Mouse (Mus musculus) neutrophil, adult 83 days (primary cell): ENCODE data around the gene Eno3. TPM values are rescaled to one million over a fixed set of nuclear protein-coding genes. Genes with fewer than 3 reads are reported as not detected.

Experiments
- total RNA-seq, 2 experiments: library from RNA; stranded (reverse); gene quantifications; one replicate each; pipeline ENCODE4 v1.2.4; 2023

Eno3 gene
- 10 to 100 TPM in 1 of 2 experiments, 1 to 10 TPM in 1; 6.5 to 12.5 TPM for total RNA-seq

GRCm38 (mm10) chr11:70656964-70657363 is at the start of gene Eno3:
TSS of gene Eno3 (plus strand) at chr11:70657202.

DNA sequence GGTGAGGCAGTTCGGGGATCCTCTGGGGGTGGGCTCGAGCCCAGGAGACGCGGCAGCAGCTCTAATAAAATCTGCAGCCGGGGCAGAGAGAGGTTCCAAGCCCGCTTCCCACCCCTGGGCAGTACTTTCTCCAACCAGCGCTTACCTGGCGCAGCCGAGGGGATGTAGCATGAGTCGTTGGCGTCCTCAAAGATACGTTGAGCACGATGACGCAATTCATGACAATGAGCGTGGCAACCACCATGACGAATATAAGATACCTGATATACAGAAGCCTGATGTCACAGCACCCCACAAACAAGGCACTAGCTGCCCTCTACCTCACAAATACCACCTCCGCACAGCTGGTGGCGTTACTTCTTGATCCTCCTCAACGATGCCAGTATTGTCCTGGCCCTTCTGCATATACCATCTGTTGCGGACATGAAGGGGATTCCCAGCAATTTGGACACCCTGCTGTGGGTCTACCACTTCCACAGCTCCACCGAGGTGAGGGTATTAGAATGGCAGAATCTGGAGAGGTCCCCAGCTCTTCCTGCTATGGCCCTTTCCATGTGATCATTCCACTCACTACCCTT is 41.4 kb upstream of the Eno3 start, which contains the start of gene 4930544D05Rik:
TSS of gene 4930544D05Rik (plus strand) at position 333 of the 578 bp plus-strand sequence.

DNA sequence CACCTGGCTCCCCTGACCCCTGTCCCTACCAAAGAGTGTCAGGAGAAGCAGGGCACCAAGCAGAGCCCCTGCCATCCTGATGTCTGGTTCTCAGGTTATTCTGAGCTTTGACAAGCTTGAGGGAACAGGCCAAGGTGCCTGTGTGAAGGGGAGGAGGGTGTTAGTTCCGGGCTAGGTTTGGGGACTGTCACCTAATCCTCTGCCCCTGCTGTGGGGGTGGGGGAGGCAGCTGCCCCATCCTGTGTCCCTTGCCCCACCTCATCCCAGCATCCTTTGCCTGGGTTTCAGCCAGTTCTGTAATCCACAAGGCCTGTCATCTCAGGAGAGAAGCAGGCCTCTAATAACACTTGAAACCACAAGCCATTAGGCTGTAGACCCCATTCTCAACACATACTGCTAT is 37.9 kb upstream of the Eno3 start, which contains the start of gene Chrne:
TSS of gene Chrne (minus strand) at position 116 of the 400 bp plus-strand sequence.

GRCm38 (mm10) chr11:70638714-70639278 is 18.2 kb upstream of the Eno3 start, which contains the start of gene Gp1ba:
TSS of gene Gp1ba (plus strand) at chr11:70639122.

GRCm38 (mm10) chr11:70646691-70647650 is 10.0 kb upstream of the Eno3 start, which contains the start of the genes Rnf167 and Slc25a11:
TSS of gene Rnf167 (plus strand) at chr11:70647235.
TSS of gene Slc25a11 (minus strand) at chr11:70647479.

DNA sequence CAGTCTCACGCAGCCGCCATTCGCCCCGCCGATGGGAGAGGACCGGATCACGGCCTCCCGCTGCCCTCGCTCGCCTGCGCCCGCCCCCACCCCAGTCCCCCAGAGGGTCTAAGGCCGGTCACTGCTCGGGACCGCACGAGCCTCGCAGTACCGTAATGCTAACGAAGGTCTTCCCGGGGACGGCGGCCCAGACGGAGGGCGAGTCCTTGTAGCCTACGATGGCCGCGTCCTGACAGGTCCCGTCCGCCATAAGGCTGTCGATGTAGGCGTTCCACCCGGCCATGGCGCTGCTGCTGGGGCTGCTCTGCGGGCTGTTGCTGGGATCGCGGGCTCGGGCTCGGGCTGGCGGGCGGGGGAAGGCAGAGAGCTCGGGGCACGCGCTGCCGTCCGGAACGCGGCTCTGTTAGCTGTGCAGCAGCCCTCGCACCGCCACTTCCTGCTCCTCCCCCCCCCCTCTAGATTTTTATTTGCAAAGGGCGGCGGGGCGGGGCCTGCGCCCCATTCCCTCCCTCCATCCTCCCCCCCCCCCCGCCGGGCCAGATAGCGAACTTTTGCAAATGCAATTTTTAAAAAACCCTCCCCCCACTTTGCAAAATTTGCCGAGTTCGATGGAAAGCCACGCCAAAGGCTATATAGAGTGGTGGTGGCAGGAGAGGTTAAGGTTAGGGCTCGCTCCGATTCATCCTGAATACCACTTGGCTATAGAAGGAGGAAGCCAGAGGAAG is 2.6 kb upstream of the Eno3 start, which contains the start of gene Pfn1:
TSS of gene Pfn1 (minus strand) at position 447 of the 725 bp plus-strand sequence.

DNA sequence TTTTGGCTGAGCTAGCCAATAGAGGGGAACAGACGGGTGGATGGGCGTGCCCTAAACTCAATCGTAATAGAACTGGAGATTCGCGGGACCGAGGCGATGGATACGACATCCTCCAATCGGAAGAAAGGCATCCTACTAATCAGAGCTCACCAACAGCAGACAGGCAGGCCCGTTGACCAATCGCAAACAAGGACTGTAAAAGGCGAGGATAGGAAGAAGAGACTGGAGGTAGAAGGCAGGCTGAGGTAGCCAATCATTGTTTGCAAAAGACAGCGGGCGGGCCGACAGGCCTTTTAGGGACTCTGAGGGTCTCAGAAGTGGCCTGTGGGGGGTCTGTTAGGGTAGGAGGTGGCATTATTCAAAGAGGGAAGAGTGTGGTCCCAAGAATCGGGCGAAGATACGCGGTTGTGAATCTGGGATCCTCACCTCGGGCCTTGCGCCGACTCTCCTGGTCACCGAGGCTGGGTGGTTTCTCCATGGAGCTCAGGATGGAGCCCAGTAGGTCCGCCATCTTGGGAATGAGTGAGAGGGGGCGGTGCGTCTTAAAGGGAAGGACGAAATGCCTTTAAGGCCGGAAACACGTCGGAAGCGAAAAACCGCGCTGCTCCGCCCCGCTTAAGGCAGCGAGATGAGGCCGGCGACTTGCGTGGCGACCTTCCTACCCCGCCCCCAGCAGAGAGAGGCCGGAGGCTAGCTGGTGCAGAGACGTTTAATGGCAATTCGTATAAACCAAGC is 11.9 kb downstream of the Eno3 start, which contains the start of gene Spag7:
TSS of gene Spag7 (minus strand) at position 646 of the 735 bp plus-strand sequence.

DNA sequence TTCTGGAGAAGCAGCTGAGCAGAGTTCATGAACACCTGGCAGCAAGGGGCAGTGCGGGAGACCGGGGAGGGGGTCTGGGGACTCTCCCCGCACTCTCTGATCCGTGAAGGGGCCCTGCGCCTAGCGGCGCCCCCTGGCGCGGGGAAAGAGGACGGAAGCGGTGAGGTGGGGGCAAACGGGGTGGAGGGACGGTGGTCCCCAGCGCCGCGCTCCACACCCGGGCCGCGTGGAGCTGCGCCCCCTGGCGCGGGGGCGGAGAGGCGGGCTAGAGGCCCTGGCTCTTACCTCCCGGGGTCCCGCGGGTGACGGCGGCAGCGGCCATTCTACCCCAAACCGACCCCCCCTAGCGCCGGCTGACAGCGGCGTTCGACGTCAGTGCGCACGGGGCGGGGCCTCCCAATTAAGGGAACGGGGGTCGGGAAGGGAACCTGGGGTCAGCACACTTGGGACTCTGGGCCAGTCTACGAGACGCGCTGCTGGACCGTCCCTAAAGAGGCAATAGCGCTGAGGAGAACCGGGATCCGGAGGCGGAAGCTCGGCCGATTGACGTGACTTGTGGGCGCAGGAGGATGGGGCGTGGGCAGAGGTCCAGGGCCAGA is 30.7 kb downstream of the Eno3 start, which contains the start of gene Camta2:
TSS of gene Camta2 (minus strand) at position 505 of the 599 bp plus-strand sequence.

GRCm38 (mm10) chr11:70699722-70700556 is 42.9 kb downstream of the Eno3 start, which contains the start of the genes Inca1 and Kif1c:
TSS of gene Inca1 (minus strand) at chr11:70700155.
TSS of gene Kif1c (plus strand) at chr11:70700548.

Other genes starting within 250 kb of the Eno3 start
- 10 to 100 TPM; 17.1 to 20.1 TPM for gene Pelp1, start 247.2 kb upstream of the Eno3 start, total RNA-seq
- gene Arrb2, start 224.6 kb upstream of the Eno3 start, total RNA-seq = 100 to 1,000 TPM; 791 to 868 TPM
- gene Med11, start 205.3 kb upstream of the Eno3 start, total RNA-seq = 10 to 100 TPM; 22.7 to 25.7 TPM
- gene Zmynd15, start 197.8 kb upstream of the Eno3 start, total RNA-seq = under 1 TPM in 1 of 2 experiments, not detected in 1; 0.57 TPM
- 1 to 10 TPM; 1.8 to 2.3 TPM for gene Cxcl16, start 197.2 kb upstream of the Eno3 start, total RNA-seq
- gene Tm4sf5, start 152.0 kb upstream of the Eno3 start, total RNA-seq = not detected
- not detected for gene Vmo1, start 142.6 kb upstream of the Eno3 start, total RNA-seq
- gene Gltpd2, start 138.0 kb upstream of the Eno3 start, total RNA-seq = not detected
- gene Psmb6, start 131.8 kb upstream of the Eno3 start, total RNA-seq = 10 to 100 TPM; 93.7 to 98.2 TPM
- not detected for gene Gm40193, start 124.3 kb upstream of the Eno3 start, total RNA-seq
- gene Pld2, start 117.1 kb upstream of the Eno3 start, total RNA-seq = 1 to 10 TPM; 2.8 to 3.8 TPM
- gene Mink1, start 94.3 kb upstream of the Eno3 start, total RNA-seq = 10 to 100 TPM; 30.4 to 35.9 TPM
- gene 4930544D05Rik, start 41.4 kb upstream of the Eno3 start, total RNA-seq = not detected
- not detected for gene Chrne, start 38.0 kb upstream of the Eno3 start, total RNA-seq
- gene Gp1ba, start 18.1 kb upstream of the Eno3 start, total RNA-seq = under 1 TPM; 0.44 to 0.92 TPM
- gene Rnf167, start 10.0 kb upstream of the Eno3 start, total RNA-seq = 100 to 1,000 TPM; 143 to 145 TPM
- 10 to 100 TPM; 88.4 to 89.0 TPM for gene Slc25a11, start 9.7 kb upstream of the Eno3 start, total RNA-seq
- gene Pfn1, start 2.6 kb upstream of the Eno3 start, total RNA-seq = 1,000 to 10,000 TPM; 1,955 to 2,001 TPM
- 10 to 100 TPM; 34.4 to 37.7 TPM for gene Spag7, start 12.2 kb downstream of the Eno3 start, total RNA-seq
- gene Camta2, start 30.9 kb downstream of the Eno3 start, total RNA-seq = 10 to 100 TPM; 62.9 to 65.1 TPM
- not detected for gene Inca1, start 43.0 kb downstream of the Eno3 start, total RNA-seq
- 10 to 100 TPM; 25.3 to 29.9 TPM for gene Kif1c, start 43.3 kb downstream of the Eno3 start, total RNA-seq
- gene Zfp3, start 107.0 kb downstream of the Eno3 start, total RNA-seq = under 1 TPM; 0.51 to 0.70 TPM
- 1 to 10 TPM; 1.0 to 1.2 TPM for gene Scimp, start 155.4 kb downstream of the Eno3 start, total RNA-seq
- gene Rabep1, start 187.6 kb downstream of the Eno3 start, total RNA-seq = 10 to 100 TPM; 13.5 to 14.3 TPM